Comparison of ENCODE assay signal across 8 mouse cellular contexts in genomic region chr17:17567071-17567470, GRCm38 (mm10). TPM values are rescaled to one million over a fixed set of nuclear protein-coding genes. Genes with fewer than 3 reads are reported as not detected.
A peak's percentile ranks its signal among the peaks of the same experiment; 100 is the strongest.
DNase-seq lines count a peak whose midpoint lies in the region; ATAC-seq lines count a peak whose summit lies in the region.

No protein-coding gene starts in this region.

- DNase-seq in cerebellum, adult 18-20 months, result peak; percentile 12 to 36
- peak; percentile 58 to 72 for DNase-seq in left cerebral cortex, postnatal 14 days (ENCODE audit: low spot score in 2 of 2)
- DNase-seq in left cerebral cortex, adult 8-10 months (ENCODE audit: low spot score in 2 of 2), result no peak
- peak; percentile 63 for DNase-seq in adipocyte (ENCODE audit: low spot score)
- peak; percentile 66 for DNase-seq in hindlimb bud, embryonic 11.5 days (ENCODE audit: extremely low spot score, low read depth, low spot score)
- DNase-seq in gastrocnemius, postnatal 4 days (ENCODE audit: low spot score in 2 of 2), result no peak

- ATAC-seq in cerebellum, adult (ENCODE audit: insufficient number of reproducible peaks, low FRiP score, low TSS enrichment), result no peak
- no peak for ATAC-seq in frontal cortex, adult (ENCODE audit: low TSS enrichment)

- intact Hi-C loops in left cerebral cortex, postnatal 14 days (cut with DNase I), result loop anchor here (10.0 kb wide), 1 partner anchor 172 kb away; no protein-coding TSS in a partner anchor

RNA-seq across cellular contexts. Expression of gene Lnpep, which starts 57.8 kb away (rescaled TPM):
- total RNA-seq in left cerebral cortex, postnatal 14 days (2021), result 10 to 100 TPM; 71.8 to 88.7 TPM
- total RNA-seq in left cerebral cortex, adult 8-10 months (2022), result 100 to 1,000 TPM in 3 of 4 experiments, 10 to 100 TPM in 1; 81.4 to 115 (median 110) TPM
- 100 to 1,000 TPM; 103 to 115 TPM for total RNA-seq in gastrocnemius, postnatal 4 days (2021)

Comparison
In these comparisons a context has a peak if more than half of its experiments do, and no peak if none do; other contexts are left out.
1. DNase-seq: peak in cerebellum, adult 18-20 months (2 of 2), left cerebral cortex, postnatal 14 days (2 of 2), adipocyte (single experiment) and hindlimb bud, embryonic 11.5 days (single experiment); none in left cerebral cortex, adult 8-10 months (0 of 2) and gastrocnemius, postnatal 4 days (0 of 2).